Mouse (Mus musculus) G1E (cell line): ENCODE measurements around the gene Fam129a.
"Not testable (repeated sequence)": the region's sequence is repeated elsewhere in the genome, so short reads cannot be mapped to it uniquely, and the experiment has no call there.

Experiments used
- CTCF ChIP-seq: IDR thresholded peaks from 2 replicates; pipeline ENCODE4 v1.5.1; 2012; ENCODE audit warnings: low read depth, low read length, inconsistent platforms, mixed read lengths
- GATA2 ChIP-seq: IDR thresholded peaks from 2 replicates; pipeline ENCODE4 v1.6.1; 2012; ENCODE audit warnings: low read depth, low read length, inconsistent platforms, borderline replicate concordance
- POLR2AphosphoS5 ChIP-seq: IDR thresholded peaks from 2 replicates; pipeline ENCODE4 v1.6.1; 2012; ENCODE audit warnings: low read depth, low read length, inconsistent platforms; ENCODE audit not compliant: insufficient replicate concordance
- TAL1 ChIP-seq: conservative IDR thresholded peaks from 2 replicates; pipeline ENCODE4 v1.6.1; 2012; ENCODE audit warnings: low read depth, low read length, inconsistent platforms, mixed read lengths

DNA sequence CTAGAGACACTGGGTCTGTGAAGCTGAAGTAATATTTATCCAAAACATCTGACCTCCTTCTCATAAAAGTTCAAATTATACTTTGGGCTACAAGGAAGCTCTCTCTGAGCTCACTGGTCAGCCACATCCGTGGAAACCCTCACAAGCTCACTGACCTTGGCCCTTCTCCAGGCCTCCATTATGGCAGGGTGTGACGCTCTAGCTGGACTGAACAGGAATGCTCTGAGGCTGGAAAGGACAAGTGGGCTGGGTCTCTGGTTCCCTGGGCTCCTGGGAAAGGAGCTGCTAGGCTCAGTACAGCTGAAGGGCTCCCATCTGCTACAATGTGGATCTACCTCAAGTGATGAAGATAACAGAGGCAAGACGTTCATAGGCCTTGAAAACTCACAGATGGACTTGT, 37.0 kb downstream of the Fam129a start:
- not testable (repeated sequence) for TF ChIP-seq CTCF, TAL1, GATA2, POLR2AphosphoS5
